Mouse (Mus musculus) liver, postnatal 0 days (tissue): ENCODE data around the gene Tctex1d4.

ENCODE experiments used
- CTCF ChIP-seq: sonication (generic); IDR thresholded peaks from 2 replicates; pipeline ENCODE4 v1.5.1; 2016; ENCODE audit warnings: antibody characterized with exemption, low read depth
- EP300 ChIP-seq: IDR thresholded peaks from 2 replicates; pipeline ENCODE4 v1.6.1; 2016; ENCODE audit warnings: antibody characterized with exemption, low read depth, mild to moderate bottlenecking

GRCm38 (mm10) chr4:117119636-117120035, 7.0 kb upstream of the Tctex1d4 start:
- no peak for TF ChIP-seq CTCF
- TF ChIP-seq EP300, result no peak
